Mouse (Mus musculus): ENCODE data around the gene Lix1. TPM values are rescaled to one million over a fixed set of nuclear protein-coding genes. Genes with fewer than 3 reads are reported as not detected.

Lix1 gene
- polyA plus RNA-seq, 1 experiment from 2014 or later, result 86.6 TPM

DNA sequence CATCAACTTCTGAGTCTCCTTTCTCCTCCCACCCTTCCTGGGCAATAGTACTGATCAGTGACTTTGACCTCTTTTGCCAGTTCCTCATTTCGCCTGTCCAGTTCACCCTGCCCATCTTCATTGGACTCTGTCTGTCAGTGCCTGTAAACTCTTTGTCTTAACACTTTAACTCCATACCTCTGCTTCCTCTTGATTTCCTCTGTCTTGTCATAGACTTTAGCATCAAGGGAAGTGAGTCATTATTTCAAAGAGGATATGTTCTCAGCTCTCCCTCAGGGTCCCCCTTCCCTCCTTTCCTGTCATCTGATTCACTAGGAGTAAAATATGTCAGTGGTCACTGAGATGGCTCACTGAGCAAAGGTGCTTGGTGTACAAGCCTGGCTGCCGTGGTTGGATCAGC lies 3.8 kb upstream of the Lix1 start:
- WGBS, result 81% methylated on average over 2 of the region's 2 CpGs
- ATAC-seq (ENCODE audit: low FRiP score), result no peak

DNA sequence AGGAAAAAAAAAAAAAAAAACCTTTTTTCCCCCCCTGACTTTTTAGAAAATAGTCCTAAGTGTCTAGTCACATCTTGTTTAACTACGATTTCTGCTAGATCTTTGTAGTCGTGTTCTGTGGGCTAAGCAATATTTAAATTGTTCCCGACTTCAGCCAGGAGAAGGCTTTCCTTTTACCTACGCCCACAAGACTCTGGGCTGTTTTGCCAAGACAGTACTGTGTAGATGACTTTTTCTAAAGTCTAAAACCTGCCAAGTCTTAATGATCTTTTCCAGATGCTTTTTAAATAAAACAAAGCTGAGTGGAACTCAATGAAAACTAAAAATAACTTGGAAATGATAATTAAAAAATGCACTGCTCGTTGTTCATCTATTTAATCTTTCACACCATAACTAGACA lies 566 bp downstream of the Lix1 start:
- H3K9ac ChIP-seq, result peak overlapping the region; percentile 54
- peak overlapping the region; percentile 85 for H3K27ac ChIP-seq
- H3K27me3 ChIP-seq, result no peaks in the 10 kb centered on the region
- peaks cover 21% of the 10 kb centered on the region for H3K4me1 ChIP-seq
- H3K36me3 ChIP-seq (replicated peaks), result no peaks in the 10 kb centered on the region
- peak overlapping the region; percentile 50 for H3K4me2 ChIP-seq
- 5% methylated on average over 5 of the region's 5 CpGs for WGBS
- no peaks in the 10 kb centered on the region for H3K9me3 ChIP-seq
- peak; percentile 22 for ATAC-seq (ENCODE audit: low FRiP score)
- peak overlapping the region; percentile 40 for H3K4me3 ChIP-seq (replicated peaks)

More for the DNA sequence above, 3.8 kb upstream of the Lix1 start:
- Histone ChIP-seq H3K27ac (no peak overlapping the region), H3K4me1 (peaks cover 24% of the 10 kb centered on the region), H3K27me3 (no peaks in the 10 kb centered on the region), H3K9me3 (no peaks in the 10 kb centered on the region), H3K9ac (no peak overlapping the region), H3K36me3 (replicated peaks) (no peaks in the 10 kb centered on the region; the same call in 1 of the 2 replicates), H3K4me3 (replicated peaks) (no peak overlapping the region), H3K4me2 (no peak overlapping the region)

DNA sequence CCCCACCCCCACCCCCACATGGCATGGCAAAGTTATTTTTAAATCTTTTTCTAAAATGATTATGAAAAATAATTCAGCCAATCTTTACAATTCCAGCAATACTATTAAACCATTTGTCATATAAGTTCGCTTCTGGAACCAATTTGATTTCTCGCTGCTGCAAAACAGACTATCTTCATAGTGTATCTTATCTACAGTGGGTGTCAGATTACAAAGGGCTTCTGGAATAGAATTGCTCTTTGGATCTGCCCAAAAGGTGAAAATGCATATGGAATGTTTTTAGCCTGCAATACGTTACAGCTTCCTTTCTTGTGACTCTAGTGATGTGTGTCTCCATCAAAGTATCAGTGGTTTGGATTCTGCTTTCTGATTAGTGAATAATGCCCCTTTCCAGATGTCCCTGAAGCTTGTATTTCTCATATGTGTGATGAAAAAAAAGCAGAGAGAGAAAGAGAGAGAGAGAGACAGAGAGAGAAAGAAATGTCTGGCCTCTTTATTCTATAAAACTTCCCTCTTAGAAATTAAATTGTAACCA lies 1.2 kb downstream of the Lix1 start:
- peak overlapping the region; percentile 50 for H3K4me2 ChIP-seq
- 17% methylated on average over 3 of the region's 3 CpGs for WGBS
- no peak for ATAC-seq (ENCODE audit: low FRiP score)

DNA sequence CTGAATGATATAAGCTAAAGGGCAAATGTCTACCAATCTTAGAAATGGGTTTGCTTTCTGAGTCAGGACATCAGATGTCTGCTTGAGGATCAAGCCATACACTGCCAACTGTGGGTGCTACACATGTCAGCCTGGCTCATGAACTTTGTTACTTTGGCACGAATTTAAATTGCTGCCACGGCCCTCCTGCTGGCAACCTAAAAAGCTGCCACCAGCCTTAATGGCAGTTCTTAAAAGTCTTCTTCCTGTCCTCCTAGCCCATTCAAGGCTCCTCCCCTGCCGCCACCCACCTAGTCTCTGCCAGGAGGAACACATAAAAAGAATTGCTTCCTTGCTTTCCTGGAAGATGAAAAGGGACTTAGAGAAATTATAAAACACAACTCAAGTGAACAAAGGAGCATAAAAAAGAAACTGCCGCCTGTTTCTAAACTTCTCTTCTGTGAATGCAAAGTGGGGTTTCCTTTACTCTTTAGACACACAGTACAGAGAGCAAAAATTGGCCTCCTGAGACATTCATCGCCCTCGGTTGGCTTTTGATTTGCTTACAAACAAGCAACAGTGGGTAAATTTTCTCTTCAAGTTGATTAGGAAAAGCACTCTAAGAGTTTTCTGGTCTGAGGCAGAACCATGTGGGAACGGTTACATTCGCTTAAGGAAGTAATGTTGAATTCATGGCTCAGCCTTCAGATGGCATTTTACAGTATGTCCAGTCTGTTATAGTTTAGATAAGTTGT lies 2.5 kb downstream of the Lix1 start:
- H3K36me3 ChIP-seq (replicated peaks), result no peaks in the 10 kb centered on the region
- H3K4me1 ChIP-seq, result peaks cover 38% of the 10 kb centered on the region
- peak overlapping the region; percentile 59; the same call in 1 of the 2 replicates for H3K27ac ChIP-seq
- no peak for ATAC-seq (ENCODE audit: low FRiP score)
- peak overlapping the region; percentile 50 for H3K4me2 ChIP-seq
- peak overlapping the region; percentile 40 for H3K4me3 ChIP-seq (replicated peaks)
- H3K9ac ChIP-seq, result peak overlapping the region; percentile 33; the same call in 1 of the 2 replicates
- no peaks in the 10 kb centered on the region for H3K27me3 ChIP-seq
- 18% methylated on average over 8 of the region's 8 CpGs for WGBS
- no peaks in the 10 kb centered on the region for H3K9me3 ChIP-seq

More for the DNA sequence above, 1.2 kb downstream of the Lix1 start:
- no peak overlapping the region for H3K9ac ChIP-seq
- peaks cover 28% of the 10 kb centered on the region for H3K4me1 ChIP-seq
- H3K9me3 ChIP-seq, result no peaks in the 10 kb centered on the region
- no peaks in the 10 kb centered on the region for H3K27me3 ChIP-seq
- peak overlapping the region; percentile 40 for H3K4me3 ChIP-seq (replicated peaks)
- H3K36me3 ChIP-seq (replicated peaks), result no peaks in the 10 kb centered on the region
- peak overlapping the region; percentile 47; the same call in 1 of the 2 replicates for H3K27ac ChIP-seq

DNA sequence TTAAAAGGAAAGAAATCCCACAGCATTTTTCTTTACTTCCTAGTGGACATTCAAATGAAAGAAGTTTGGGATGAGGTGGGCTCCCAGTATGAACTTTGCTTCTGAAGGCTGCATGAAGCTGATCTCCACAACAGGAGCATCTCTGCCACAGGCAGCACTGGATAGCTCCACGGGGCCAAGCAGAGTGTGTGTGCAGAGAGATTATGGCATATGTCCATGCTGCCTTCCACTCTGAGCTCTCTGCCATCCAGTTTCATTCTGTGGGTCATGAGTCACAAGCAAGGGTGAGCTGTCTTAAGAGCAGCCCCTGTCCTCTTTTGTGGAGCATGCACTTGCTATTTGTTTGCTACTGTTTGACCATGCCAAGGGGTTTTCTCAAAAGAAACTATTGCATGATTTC lies 3.1 kb downstream of the Lix1 start:
- no peak overlapping the region for H3K27ac ChIP-seq
- H3K27me3 ChIP-seq, result no peaks in the 10 kb centered on the region
- peak overlapping the region; percentile 50 for H3K4me2 ChIP-seq
- H3K9me3 ChIP-seq, result no peaks in the 10 kb centered on the region
- no peak overlapping the region for H3K9ac ChIP-seq
- ATAC-seq (ENCODE audit: low FRiP score), result no peak
- peaks cover 42% of the 10 kb centered on the region for H3K4me1 ChIP-seq
- WGBS, result 35% methylated on average over 1 of the region's 1 CpGs
- no peak overlapping the region for H3K4me3 ChIP-seq (replicated peaks)
- no peaks in the 10 kb centered on the region for H3K36me3 ChIP-seq (replicated peaks)

DNA sequence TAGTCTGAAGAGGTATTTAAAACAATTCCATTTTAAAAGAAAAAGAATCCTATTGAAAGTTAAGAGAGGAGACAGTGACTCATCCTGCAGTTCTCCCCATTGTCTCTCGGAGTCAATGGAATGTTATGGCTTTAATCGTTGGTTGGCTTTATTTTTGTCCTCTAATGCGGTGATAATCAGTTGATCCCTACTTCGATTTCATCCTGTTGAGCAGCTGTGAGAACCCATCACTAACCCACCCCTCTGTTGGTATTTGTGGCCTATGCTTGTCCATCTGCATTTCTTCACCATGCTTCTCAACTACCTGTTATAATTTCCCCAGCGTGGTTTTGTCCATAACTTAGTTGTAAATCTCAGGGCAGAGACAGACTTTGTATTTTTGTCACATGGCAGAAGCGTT lies 5.7 kb downstream of the Lix1 start:
- Histone ChIP-seq H3K4me1 (peaks cover 36% of the 10 kb centered on the region), H3K27ac (peak overlapping the region; percentile 72), H3K9me3 (no peaks in the 10 kb centered on the region), H3K9ac (no peak overlapping the region), H3K27me3 (no peaks in the 10 kb centered on the region), H3K36me3 (replicated peaks) (no peaks in the 10 kb centered on the region; the same call in 1 of the 2 replicates), H3K4me3 (replicated peaks) (no peak overlapping the region), H3K4me2 (no peak overlapping the region; the same call in 1 of the 2 replicates)
- ATAC-seq (ENCODE audit: low FRiP score), result no peak
- WGBS, result 26% methylated on average over 6 of the region's 6 CpGs

DNA sequence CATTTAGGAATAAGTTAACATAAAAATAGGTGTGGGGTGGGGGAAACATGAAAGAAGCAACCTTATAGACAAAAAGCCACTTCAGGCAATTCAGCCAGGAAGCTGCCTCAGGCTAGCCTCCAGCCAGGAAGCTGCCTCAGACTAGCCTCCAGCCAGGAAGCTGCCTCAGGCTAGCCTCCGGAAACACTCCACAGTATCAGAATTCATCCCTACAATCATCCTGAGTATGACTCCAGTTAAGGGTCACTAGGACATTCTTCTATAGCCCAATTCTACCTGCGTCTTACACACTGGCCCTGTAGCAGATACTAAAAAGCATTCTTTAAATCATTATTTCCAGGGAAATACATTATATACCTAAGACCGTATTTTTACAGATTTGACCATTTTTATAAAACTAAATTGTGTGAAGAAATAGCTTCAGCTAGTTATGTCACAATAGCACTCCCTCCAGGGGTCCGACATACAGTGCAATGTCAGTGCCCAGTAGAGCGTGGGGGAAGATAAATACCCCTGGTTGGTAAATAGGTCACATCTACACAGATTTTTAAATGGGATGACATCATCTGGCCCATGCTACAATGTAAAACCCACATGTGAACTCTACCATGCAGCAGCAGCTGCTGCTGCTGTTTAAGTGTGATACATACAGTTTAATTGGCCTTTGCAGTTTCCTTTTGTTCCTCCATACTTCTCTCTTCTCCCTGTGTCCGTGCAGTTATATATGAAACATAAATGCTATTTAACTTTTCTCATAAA lies 6.4 kb downstream of the Lix1 start:
- no peak overlapping the region for H3K9ac ChIP-seq
- H3K9me3 ChIP-seq, result no peaks in the 10 kb centered on the region
- H3K4me1 ChIP-seq, result peaks cover 36% of the 10 kb centered on the region
- 25% methylated on average over 6 of the region's 6 CpGs for WGBS
- no peaks in the 10 kb centered on the region; the same call in 1 of the 2 replicates for H3K36me3 ChIP-seq (replicated peaks)
- ATAC-seq (ENCODE audit: low FRiP score), result peak; percentile 82
- H3K4me3 ChIP-seq (replicated peaks), result no peak overlapping the region
- H3K4me2 ChIP-seq, result no peak overlapping the region; the same call in 1 of the 2 replicates
- peak overlapping the region; percentile 72 for H3K27ac ChIP-seq
- no peaks in the 10 kb centered on the region for H3K27me3 ChIP-seq

DNA sequence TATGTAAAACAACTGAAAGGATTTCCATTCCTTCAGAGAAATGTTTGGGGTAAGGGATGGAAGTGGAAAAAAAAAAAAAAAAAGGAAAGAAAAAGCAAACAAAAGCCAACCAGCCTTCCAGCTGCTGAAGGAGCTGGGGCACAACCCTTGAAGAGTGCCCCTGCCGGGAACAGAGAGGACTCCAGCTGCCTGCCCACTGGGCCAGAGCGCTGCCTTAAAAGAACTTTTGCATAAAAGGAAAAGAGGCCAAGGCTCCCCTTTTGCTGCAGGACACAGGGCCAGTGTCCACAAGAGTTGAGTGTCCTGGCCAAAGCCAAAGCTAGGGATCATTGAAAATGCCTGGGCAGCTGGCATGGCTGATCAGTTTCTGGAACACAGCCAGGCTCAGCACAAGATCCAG lies 7.1 kb downstream of the Lix1 start:
- Histone ChIP-seq H3K27ac (peak overlapping the region; percentile 83), H3K36me3 (replicated peaks) (no peaks in the 10 kb centered on the region; the same call in 1 of the 2 replicates), H3K9me3 (no peaks in the 10 kb centered on the region), H3K4me3 (replicated peaks) (no peak overlapping the region), H3K4me2 (peak overlapping the region; percentile 34; the same call in 1 of the 2 replicates), H3K4me1 (peaks cover 34% of the 10 kb centered on the region), H3K27me3 (no peaks in the 10 kb centered on the region), H3K9ac (no peak overlapping the region)
- 0% methylated on average over 2 of the region's 2 CpGs for WGBS
- peak; percentile 51; the same call in 1 of the 2 replicates for ATAC-seq (ENCODE audit: low FRiP score)

DNA sequence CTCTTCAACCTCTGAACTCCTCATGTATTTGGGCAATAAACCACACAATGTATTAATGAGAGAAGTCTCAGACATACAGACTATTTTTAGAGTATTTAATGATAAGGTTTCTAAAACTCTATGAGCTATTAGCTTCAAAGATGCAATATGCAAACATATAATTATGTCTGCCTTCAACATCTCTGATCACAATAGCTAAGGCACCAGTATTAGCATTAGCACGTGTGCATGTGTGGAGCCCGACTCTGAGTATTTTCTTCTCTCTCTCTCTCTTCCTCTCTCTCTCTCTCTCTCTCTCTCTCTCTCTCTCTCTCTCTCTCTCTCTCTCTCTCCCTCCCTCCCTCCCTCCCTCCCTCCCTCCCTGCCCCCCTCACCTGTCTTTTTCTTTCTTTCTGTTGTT lies 9.0 kb downstream of the Lix1 start:
- H3K9me3 ChIP-seq, result no peaks in the 10 kb centered on the region
- H3K9ac ChIP-seq, result no peak overlapping the region
- no peaks in the 10 kb centered on the region; the same call in 1 of the 2 replicates for H3K36me3 ChIP-seq (replicated peaks)
- H3K27me3 ChIP-seq, result no peaks in the 10 kb centered on the region
- no peak overlapping the region for H3K4me3 ChIP-seq (replicated peaks)
- H3K4me1 ChIP-seq, result peaks cover 23% of the 10 kb centered on the region
- no peak for ATAC-seq (ENCODE audit: low FRiP score)
- 56% methylated on average over 2 of the region's 2 CpGs for WGBS
- no peak overlapping the region for H3K4me2 ChIP-seq
- H3K27ac ChIP-seq, result no peak overlapping the region

DNA sequence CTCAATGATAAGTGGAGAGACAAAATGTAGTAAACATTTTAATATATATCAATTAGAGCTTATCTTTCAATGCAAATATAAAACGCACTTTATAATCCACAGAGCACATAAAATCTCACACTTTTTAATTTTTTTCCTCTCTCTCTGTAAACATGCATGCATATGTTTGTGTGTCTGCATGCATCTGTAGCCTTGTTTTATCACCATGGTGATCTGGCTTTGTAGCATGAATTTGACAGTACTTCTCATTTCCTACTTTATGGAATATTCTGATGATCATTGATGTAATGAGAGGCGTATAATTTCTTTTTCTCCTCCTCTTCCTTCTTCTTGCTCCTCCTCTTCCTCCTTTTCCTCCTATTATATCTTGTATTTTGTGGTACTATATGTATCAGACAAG lies 9.7 kb downstream of the Lix1 start:
- no peak overlapping the region for H3K27ac ChIP-seq
- no peaks in the 10 kb centered on the region for H3K27me3 ChIP-seq
- no peak overlapping the region for H3K4me3 ChIP-seq (replicated peaks)
- H3K36me3 ChIP-seq (replicated peaks), result peaks cover 3% of the 10 kb centered on the region; the same call in 1 of the 2 replicates
- no peak for ATAC-seq (ENCODE audit: low FRiP score)
- H3K9ac ChIP-seq, result no peak overlapping the region
- WGBS, result 88% methylated on average over 2 of the region's 2 CpGs
- H3K4me2 ChIP-seq, result no peak overlapping the region
- peaks cover 23% of the 10 kb centered on the region for H3K4me1 ChIP-seq
- H3K9me3 ChIP-seq, result no peaks in the 10 kb centered on the region

DNA sequence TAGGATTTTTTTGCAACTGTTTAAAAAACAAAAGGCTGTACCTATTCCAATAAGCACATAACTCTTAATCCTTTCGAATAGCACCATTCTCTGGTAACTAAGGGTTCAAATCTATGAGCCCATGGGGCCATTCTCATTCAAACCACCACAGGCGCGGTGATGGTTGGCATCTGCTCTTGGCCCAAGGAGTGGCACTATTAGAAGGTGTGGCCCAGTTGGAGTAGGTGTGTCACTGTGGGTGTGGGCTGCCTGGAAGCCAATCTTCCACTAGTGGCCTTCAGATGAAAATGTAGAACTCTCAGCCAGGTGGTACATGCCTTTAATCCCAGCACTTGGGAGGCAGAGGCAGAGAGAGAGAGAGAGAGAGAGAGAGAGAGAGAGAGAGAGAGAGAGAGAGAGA lies 11.7 kb downstream of the Lix1 start:
- Histone ChIP-seq H3K4me1 (peaks cover 11% of the 10 kb centered on the region), H3K9ac (no peak overlapping the region), H3K4me3 (replicated peaks) (no peak overlapping the region), H3K9me3 (no peaks in the 10 kb centered on the region), H3K36me3 (replicated peaks) (peaks cover 4% of the 10 kb centered on the region; the same call in 1 of the 2 replicates), H3K4me2 (no peak overlapping the region), H3K27me3 (no peaks in the 10 kb centered on the region), H3K27ac (no peak overlapping the region)
- WGBS, result 96% methylated on average over 3 of the region's 3 CpGs
- no peak for ATAC-seq (ENCODE audit: low FRiP score)

DNA sequence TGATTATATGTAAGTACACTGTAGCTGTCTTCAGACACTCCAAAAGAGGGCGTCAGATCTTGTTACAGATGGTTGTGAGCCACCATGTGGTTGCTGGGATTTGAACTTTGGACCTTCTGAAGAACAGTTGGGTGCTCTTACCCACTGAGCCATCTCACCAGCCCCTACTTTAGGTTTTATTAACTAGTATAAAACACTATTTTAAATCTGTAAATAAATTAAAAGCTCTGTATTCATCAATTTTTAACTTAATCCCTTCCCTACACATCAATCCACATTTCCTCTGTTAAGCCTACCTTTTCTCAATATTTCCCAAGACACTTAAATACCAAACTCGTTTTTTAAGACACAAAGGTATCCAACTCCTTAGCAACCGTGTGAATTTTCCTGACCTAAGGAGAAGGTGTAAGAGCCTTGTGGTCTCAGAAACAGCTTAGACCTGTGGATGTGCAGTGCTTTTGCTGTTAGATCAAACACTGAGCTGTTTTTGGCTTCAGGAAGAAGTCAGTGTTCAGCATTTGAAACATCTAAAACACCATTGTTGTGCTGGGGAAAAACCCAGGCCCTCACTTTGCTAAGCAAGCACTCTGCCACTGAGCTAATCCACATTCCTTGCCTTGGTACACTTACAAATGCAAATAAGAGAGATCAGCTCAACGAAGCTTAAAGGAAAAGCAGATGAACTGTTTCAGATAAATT lies 22.3 kb downstream of the Lix1 start:
- 14% methylated on average over 4 of the region's 4 CpGs for WGBS
- Histone ChIP-seq H3K9me3 (no peaks in the 10 kb centered on the region), H3K4me2 (no peak overlapping the region), H3K4me1 (peaks cover 4% of the 10 kb centered on the region), H3K27ac (peak overlapping the region; percentile 70; the same call in 1 of the 2 replicates), H3K36me3 (replicated peaks) (peaks cover 18% of the 10 kb centered on the region; the same call in 1 of the 2 replicates), H3K9ac (no peak overlapping the region), H3K27me3 (no peaks in the 10 kb centered on the region), H3K4me3 (replicated peaks) (no peak overlapping the region)
- ATAC-seq (ENCODE audit: low FRiP score), result peak; percentile 81

All from forebrain, embryonic 12.5 days (tissue).